Mouse (Mus musculus) thymus, adult 2 months (tissue): ENCODE data around the gene Sik3.

ENCODE experiments used
- CTCF ChIP-seq: fragments of 200-500 bp; IDR thresholded peaks from 2 replicates; pipeline ENCODE4 v1.5.1; 2012; ENCODE audit warnings: mild to moderate bottlenecking, control low read depth, low read length, moderate library complexity, borderline replicate concordance; ENCODE audit not compliant: control insufficient read depth, poor library complexity, insufficient read depth; ENCODE audit errors: extremely low read depth
- POLR2A ChIP-seq: fragments of 200-500 bp; IDR thresholded peaks from 2 replicates; pipeline ENCODE4 v1.6.1; 2012; ENCODE audit warnings: mild to moderate bottlenecking, low read length, control low read depth, moderate library complexity; ENCODE audit not compliant: control insufficient read depth, poor library complexity, insufficient read depth; ENCODE audit errors: extremely low read depth

DNA sequence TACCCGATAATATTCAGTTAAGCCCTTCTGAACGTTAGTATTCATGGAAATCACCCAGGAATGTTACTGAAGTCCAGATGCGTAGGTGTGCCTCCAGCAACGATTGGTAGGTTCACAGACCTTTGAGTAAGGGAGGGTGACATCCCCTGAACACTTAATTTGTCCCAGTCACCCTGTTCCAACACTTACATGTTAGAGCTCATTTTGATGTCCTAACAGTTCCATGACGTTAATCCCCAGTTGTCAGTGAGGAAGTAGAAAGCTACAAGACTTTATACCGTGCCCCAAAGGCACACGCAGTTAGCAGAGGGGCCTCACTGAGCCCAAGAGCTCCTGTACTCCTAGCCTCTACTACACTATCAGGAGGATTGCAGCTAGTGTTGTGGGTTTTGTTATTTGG, 36.9 kb downstream of the Sik3 start:
- TF ChIP-seq POLR2A (no peak), CTCF (no peak)
